Mouse (Mus musculus): Measurements from ENCODE around the gene Serpina16. TPM values are rescaled to one million over a fixed set of nuclear protein-coding genes. Genes with fewer than 3 reads are reported as not detected.

Serpina16 gene
- not detected in 2 replicates for polyA plus RNA-seq (2015; fragmentation: Nextera tagmentation; extraction: Ambion mirVana)

DNA sequence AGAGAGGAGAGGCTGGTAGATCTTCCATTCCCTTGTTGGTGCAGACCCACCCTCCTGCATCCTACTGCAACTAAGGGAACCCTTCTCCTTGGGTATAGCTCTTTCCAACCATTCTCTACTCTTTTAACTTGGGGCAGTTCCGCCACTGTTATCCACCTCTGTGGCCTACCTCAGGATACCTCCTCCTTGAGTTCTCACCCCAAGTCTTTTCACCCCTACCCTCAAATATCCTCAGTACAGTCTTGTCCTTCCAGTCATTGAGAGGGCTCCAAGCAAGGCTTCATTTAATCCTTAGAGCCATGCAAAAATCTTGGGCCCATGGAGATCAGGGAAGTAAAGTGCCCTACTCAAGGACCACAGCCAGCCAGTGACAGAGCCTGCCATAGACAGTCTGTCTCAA is at the start of gene Serpina16:
Serpina16 (minus strand) TSS at position 101 of the 400 bp plus-strand sequence.
- DNase-seq (ENCODE audit: low spot score) (no peak), ATAC-seq (no peak)
- no peak within 1 kb of the TSS for H3K4me2 ChIP-seq (replicated peaks; ENCODE audit: low read depth, low read length)
- no peaks in the 10 kb centered on the region for H3K9me3 ChIP-seq (ENCODE audit: low read length)
- no peak within 1 kb of the TSS for H3K4me3 ChIP-seq (ENCODE audit: low read depth, low read length)
- 0 out of 2 replicates have a peak, but pooled peaks cover 2% of the 10 kb centered on the region for H3K4me1 ChIP-seq (ENCODE audit: insufficient read depth, low read depth, low read length)
- no peaks in the 10 kb centered on the region for H3K36me3 ChIP-seq (ENCODE audit: insufficient read depth, low read length)
- no peaks in the 10 kb centered on the region for H3K27me3 ChIP-seq (replicated peaks; ENCODE audit: insufficient read depth, low read length)
- TF ChIP-seq EP300 (IDR thresholded peaks at IDR 0.05) (no peak), CTCF (IDR thresholded peaks at IDR 0.05) (no peak)
- H3K27ac ChIP-seq (ENCODE audit: low read length): no peak within 1 kb of the TSS
- WGBS: 91% methylated on average over 1 of the region's 1 CpGs
- H3K9ac ChIP-seq (replicated peaks; ENCODE audit: low read depth): no peak within 1 kb of the TSS

GRCm38 (mm10) chr12:103711537-103711936 is 35.6 kb upstream of the Serpina16 start:
- ATAC-seq: no peak
- H3K9ac ChIP-seq (replicated peaks; ENCODE audit: low read depth): no peak overlapping the region
- TF ChIP-seq EP300 (IDR thresholded peaks at IDR 0.05) (no peak), CTCF (IDR thresholded peaks at IDR 0.05) (peak; percentile 20)

DNA sequence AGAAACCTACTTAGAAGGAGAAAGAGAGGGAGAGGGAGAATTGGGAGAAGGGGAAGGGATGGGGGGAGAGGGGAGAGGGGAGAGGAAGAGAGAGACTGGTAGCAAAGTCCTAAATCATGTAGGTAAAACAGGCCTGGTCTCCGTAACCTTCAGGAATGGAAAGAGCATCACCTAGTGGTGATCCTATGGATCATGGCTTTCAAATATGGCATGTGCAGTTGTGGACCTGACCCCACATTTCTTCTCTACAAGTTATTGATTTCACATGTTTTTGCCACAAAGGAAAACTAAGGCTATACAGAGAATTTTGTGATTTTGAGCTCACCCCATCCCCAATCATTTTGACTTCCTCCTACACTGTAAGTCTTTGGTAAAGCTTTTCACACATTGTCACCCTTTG is 34.5 kb upstream of the Serpina16 start:
- 63% methylated on average over 1 of the region's 1 CpGs for WGBS
- Histone ChIP-seq H3K9ac (replicated peaks; ENCODE audit: low read depth) (no peak overlapping the region), H3K9me3 (ENCODE audit: low read length) (no peaks in the 10 kb centered on the region), H3K4me3 (ENCODE audit: low read depth, low read length) (no peak overlapping the region), H3K4me1 (ENCODE audit: insufficient read depth, low read depth, low read length) (no peaks in the 10 kb centered on the region), H3K27me3 (replicated peaks; ENCODE audit: insufficient read depth, low read length) (no peaks in the 10 kb centered on the region), H3K4me2 (replicated peaks; ENCODE audit: low read depth, low read length) (no peak overlapping the region), H3K36me3 (ENCODE audit: insufficient read depth, low read length) (no peaks in the 10 kb centered on the region), H3K27ac (ENCODE audit: low read length) (no peak overlapping the region)
- ATAC-seq (no peak), DNase-seq (ENCODE audit: low spot score) (peak; percentile 16)
- peak; percentile 73 for TF ChIP-seq CTCF (IDR thresholded peaks at IDR 0.05)
- no peak for TF ChIP-seq EP300 (IDR thresholded peaks at IDR 0.05)

More at GRCm38 (mm10) chr12:103711537-103711936, 35.6 kb upstream of the Serpina16 start:
- 74% methylated on average over 3 of the region's 3 CpGs for WGBS
- H3K4me3 ChIP-seq (ENCODE audit: low read depth, low read length): no peak overlapping the region
- H3K27ac ChIP-seq (ENCODE audit: low read length): no peak overlapping the region
- no peak for DNase-seq (ENCODE audit: low spot score)
- H3K27me3 ChIP-seq (replicated peaks; ENCODE audit: insufficient read depth, low read length): no peaks in the 10 kb centered on the region
- no peaks in the 10 kb centered on the region for H3K36me3 ChIP-seq (ENCODE audit: insufficient read depth, low read length)
- H3K4me1 ChIP-seq (ENCODE audit: insufficient read depth, low read depth, low read length): no peaks in the 10 kb centered on the region
- no peak overlapping the region for H3K4me2 ChIP-seq (replicated peaks; ENCODE audit: low read depth, low read length)
- no peaks in the 10 kb centered on the region for H3K9me3 ChIP-seq (ENCODE audit: low read length)

- no peak for TF ChIP-seq CTCF (IDR thresholded peaks at IDR 0.05)
- TF ChIP-seq EP300 (IDR thresholded peaks at IDR 0.05): no peak
- WGBS: 29% methylated on average over 4 of the region's 4 CpGs
These were observed 30.2 kb upstream of the Serpina16 start for GRCm38 (mm10) chr12:103706113-103706512.

GRCm38 (mm10) chr12:103705547-103705946 is 29.6 kb upstream of the Serpina16 start:
- Histone ChIP-seq H3K36me3 (ENCODE audit: insufficient read depth, low read length) (no peaks in the 10 kb centered on the region), H3K27me3 (replicated peaks; ENCODE audit: insufficient read depth, low read length) (no peaks in the 10 kb centered on the region), H3K27ac (ENCODE audit: low read length) (no peak overlapping the region), H3K9ac (replicated peaks; ENCODE audit: low read depth) (no peak overlapping the region), H3K9me3 (ENCODE audit: low read length) (no peaks in the 10 kb centered on the region), H3K4me3 (ENCODE audit: low read depth, low read length) (no peak overlapping the region), H3K4me1 (ENCODE audit: insufficient read depth, low read depth, low read length) (no peaks in the 10 kb centered on the region), H3K4me2 (replicated peaks; ENCODE audit: low read depth, low read length) (no peak overlapping the region)
- no peak for TF ChIP-seq EP300 (IDR thresholded peaks at IDR 0.05)
- TF ChIP-seq CTCF (IDR thresholded peaks at IDR 0.05): no peak
- DNase-seq (ENCODE audit: low spot score) (no peak), ATAC-seq (no peak)
- WGBS: 62% methylated on average over 2 of the region's 2 CpGs

More at GRCm38 (mm10) chr12:103706113-103706512, 30.2 kb upstream of the Serpina16 start:
- no peaks in the 10 kb centered on the region for H3K9me3 ChIP-seq (ENCODE audit: low read length)
- H3K27ac ChIP-seq (ENCODE audit: low read length): no peak overlapping the region
- no peak overlapping the region for H3K4me3 ChIP-seq (ENCODE audit: low read depth, low read length)
- H3K4me2 ChIP-seq (replicated peaks; ENCODE audit: low read depth, low read length): no peak overlapping the region
- ATAC-seq (no peak), DNase-seq (ENCODE audit: low spot score) (no peak)
- no peaks in the 10 kb centered on the region for H3K36me3 ChIP-seq (ENCODE audit: insufficient read depth, low read length)
- no peak overlapping the region for H3K9ac ChIP-seq (replicated peaks; ENCODE audit: low read depth)
- no peaks in the 10 kb centered on the region for H3K27me3 ChIP-seq (replicated peaks; ENCODE audit: insufficient read depth, low read length)
- no peaks in the 10 kb centered on the region for H3K4me1 ChIP-seq (ENCODE audit: insufficient read depth, low read depth, low read length)

DNA sequence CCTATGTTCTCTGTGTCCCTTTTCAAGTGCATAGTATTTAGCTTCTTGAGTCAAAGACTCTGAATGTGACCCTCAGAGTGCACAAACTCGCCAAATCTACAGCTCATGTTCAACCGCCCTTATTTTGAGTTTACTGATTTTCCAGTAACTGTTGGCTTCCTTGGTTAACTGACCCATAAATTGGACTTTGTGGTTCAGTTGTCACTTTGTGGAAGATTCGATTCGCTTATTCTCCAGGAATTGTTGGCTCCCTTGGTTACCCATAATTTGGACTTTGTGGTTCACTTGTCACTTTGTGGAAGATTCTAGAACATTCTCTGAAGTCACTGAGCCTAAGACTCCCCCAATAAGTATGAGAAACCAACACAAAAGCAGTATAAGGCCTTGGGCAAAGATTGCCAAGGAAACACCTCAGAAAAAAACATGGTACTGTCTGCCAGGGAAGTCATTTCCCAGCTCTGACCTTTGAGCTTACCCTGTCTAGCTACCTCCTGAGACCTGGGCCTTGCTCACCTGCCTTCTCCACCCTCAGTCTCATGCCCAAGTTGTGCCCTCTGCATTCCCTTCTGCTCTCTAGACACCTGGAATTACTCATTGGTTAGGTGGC is 24.3 kb upstream of the Serpina16 start:
- Histone ChIP-seq H3K27ac (ENCODE audit: low read length) (no peak overlapping the region), H3K36me3 (ENCODE audit: insufficient read depth, low read length) (no peaks in the 10 kb centered on the region), H3K9me3 (ENCODE audit: low read length) (no peaks in the 10 kb centered on the region), H3K9ac (replicated peaks; ENCODE audit: low read depth) (no peak overlapping the region), H3K4me2 (replicated peaks; ENCODE audit: low read depth, low read length) (no peak overlapping the region), H3K4me3 (ENCODE audit: low read depth, low read length) (no peak overlapping the region), H3K4me1 (ENCODE audit: insufficient read depth, low read depth, low read length) (no peaks in the 10 kb centered on the region), H3K27me3 (replicated peaks; ENCODE audit: insufficient read depth, low read length) (no peaks in the 10 kb centered on the region)
- DNase-seq (ENCODE audit: low spot score) (no peak), ATAC-seq (no peak)
- WGBS: 80% methylated on average over 4 of the region's 4 CpGs
- TF ChIP-seq EP300 (IDR thresholded peaks at IDR 0.05) (no peak), CTCF (IDR thresholded peaks at IDR 0.05) (no peak)

Data from lung, postnatal 0 days (tissue).